Mouse (Mus musculus) hindbrain, postnatal 0 days (tissue): ENCODE results near the gene Gm15217. TPM values are rescaled to one million over a fixed set of nuclear protein-coding genes. Genes with fewer than 3 reads are reported as not detected.
A peak's percentile ranks its signal among the peaks of the same experiment; 100 is the strongest.

Experiments used
- ATAC-seq: fragments of 200-750 bp; cut with Nextera tagmentation; 2 replicates; pipeline ENCODE4 v1.8.0; 2017; ENCODE audit warnings: mild to moderate bottlenecking, moderate TSS enrichment, moderate library complexity
- DNase-seq: peaks from one replicate; pipeline ENCODE4 v3.0.0-alpha.2; 2015; ENCODE audit warnings: low spot score
- H3K27ac ChIP-seq: fragments of 300-500 bp; sonication (generic); 2 replicates; pipeline ENCODE4 v1.5.1; 2014; ENCODE audit warnings: mild to moderate bottlenecking
- H3K27me3 ChIP-seq: fragments of 300-500 bp; sonication (generic); 2 replicates; pipeline ENCODE4 v1.6.1; 2014; ENCODE audit warnings: low read length, mixed read lengths; ENCODE audit not compliant: insufficient read depth
- H3K36me3 ChIP-seq: fragments of 300-500 bp; sonication (generic); 2 replicates; pipeline ENCODE4 v1.6.1; 2014; ENCODE audit warnings: low read length, mixed read lengths; ENCODE audit not compliant: insufficient read depth
- H3K4me1 ChIP-seq: fragments of 300-500 bp; sonication (generic); 2 replicates; pipeline ENCODE4 v1.6.1; 2014; ENCODE audit warnings: antibody characterized with exemption, low read length, mixed read lengths; ENCODE audit not compliant: insufficient read depth
- H3K4me2 ChIP-seq: fragments of 300-500 bp; sonication (generic); 2 replicates; pipeline ENCODE4 v1.6.1; 2014; ENCODE audit warnings: low read depth, mild to moderate bottlenecking, low read length, moderate library complexity, mixed read lengths
- H3K4me3 ChIP-seq: fragments of 300-500 bp; sonication (generic); 2 replicates; pipeline ENCODE4 v1.5.1; 2014; ENCODE audit warnings: low read length
- H3K9ac ChIP-seq: fragments of 300-500 bp; sonication (generic); replicated peaks from 2 replicates; pipeline ENCODE4 v1.6.1; 2014; ENCODE audit warnings: mild to moderate bottlenecking, low read length, moderate library complexity, mixed read lengths
- H3K9me3 ChIP-seq: fragments of 300-500 bp; sonication (generic); 2 replicates; pipeline ENCODE4 v1.6.1; 2016; ENCODE audit warnings: low read length, mixed read lengths
- CTCF ChIP-seq: IDR thresholded peaks from 2 replicates; pipeline ENCODE4 v1.5.1; 2016; ENCODE audit warnings: antibody characterized with exemption, control low read depth, low read depth
- WGBS: fragments of 180-500 bp; shearing (Covaris S2); extraction: QIAGEN DNeasy Blood & Tissue Kit; methylation state at CpG from one replicate; pipeline ENCODE4 v1.1.7; 2014; 5-methylcytosine and 5-hydroxymethylcytosine counted together
- polyA plus RNA-seq: library from polyadenylated mRNA; unstranded; fragments of >200 nt; fragmentation: Nextera tagmentation; extraction: Ambion mirVana; gene quantifications from 2 replicates; pipeline ENCODE4 v1.2.1, GENCODE M21; 2015
- total RNA-seq: library from RNA; depleted of rRNA; stranded (reverse); fragments of >200 nt; gene quantifications from 2 replicates; pipeline ENCODE4 v1.2.3, GENCODE M21; 2014

Gm15217 gene
- total and polyA plus RNA-seq, 2 experiments from 2014 or later = not detected

- ATAC-seq (no peak), DNase-seq (no peak)
- Histone ChIP-seq H3K4me1 (no peaks in the 10 kb centered on the region), H3K4me2 (no peak overlapping the region), H3K27me3 (no peaks in the 10 kb centered on the region), H3K9me3 (no peaks in the 10 kb centered on the region), H3K27ac (no peak overlapping the region), H3K36me3 (no peaks in the 10 kb centered on the region), H3K9ac (no peak overlapping the region), H3K4me3 (no peak overlapping the region)
- 41% methylated on average over 9 of the region's 9 CpGs for WGBS
- TF ChIP-seq CTCF = no peak
Observed at GRCm38 (mm10) chr14:46372452-46372851, 6.8 kb upstream of the Gm15217 start.

- no peak overlapping the region for H3K4me2 ChIP-seq
- H3K36me3 ChIP-seq = no peaks in the 10 kb centered on the region
- no peaks in the 10 kb centered on the region for H3K9me3 ChIP-seq
- 0 out of 2 replicates have a peak, but pooled peaks cover 7% of the 10 kb centered on the region for H3K27me3 ChIP-seq
- H3K4me3 ChIP-seq = no peak overlapping the region
- DNase-seq = no peak
- WGBS = 89% methylated on average over 5 of the region's 5 CpGs
- no peak overlapping the region for H3K27ac ChIP-seq
- no peak for TF ChIP-seq CTCF
- no peak overlapping the region for H3K9ac ChIP-seq
- ATAC-seq = no peak
- H3K4me1 ChIP-seq = 0 out of 2 replicates have a peak, but pooled peaks cover 6% of the 10 kb centered on the region
Observed at GRCm38 (mm10) chr14:46375796-46376195, 3.4 kb upstream of the Gm15217 start.

- peaks cover 19% of the 10 kb centered on the region for H3K27me3 ChIP-seq
- peak; percentile 53 for DNase-seq
- no peak overlapping the region for H3K27ac ChIP-seq
- H3K4me1 ChIP-seq = 0 out of 2 replicates have a peak, but pooled peaks cover 6% of the 10 kb centered on the region
- H3K4me2 ChIP-seq = peak overlapping the region; percentile 56
- TF ChIP-seq CTCF = 0 out of 2 replicates have a peak, but pooled peaks have one; percentile 7
- H3K9me3 ChIP-seq = no peaks in the 10 kb centered on the region
- peak overlapping the region; percentile 33; the same call in 1 of the 2 replicates for H3K9ac ChIP-seq
- WGBS = 5% methylated on average over 31 of the region's 31 CpGs
- H3K36me3 ChIP-seq = no peaks in the 10 kb centered on the region
- H3K4me3 ChIP-seq = peak overlapping the region; percentile 30
- peak; percentile 66 for ATAC-seq
Observed at GRCm38 (mm10) chr14:46380286-46380721, 1.1 kb downstream of the Gm15217 start.

GRCm38 (mm10) chr14:46381457-46381856, 2.2 kb downstream of the Gm15217 start:
- TF ChIP-seq CTCF = no peak
- H3K27me3 ChIP-seq = peaks cover 24% of the 10 kb centered on the region
- no peak overlapping the region for H3K9ac ChIP-seq
- no peaks in the 10 kb centered on the region for H3K9me3 ChIP-seq
- 0 out of 2 replicates have a peak, but pooled peaks cover 6% of the 10 kb centered on the region for H3K4me1 ChIP-seq
- no peak overlapping the region for H3K4me2 ChIP-seq
- ATAC-seq = no peak
- no peak overlapping the region for H3K4me3 ChIP-seq
- WGBS = 38% methylated on average over 6 of the region's 6 CpGs
- DNase-seq = no peak
- no peak overlapping the region for H3K27ac ChIP-seq
- H3K36me3 ChIP-seq = no peaks in the 10 kb centered on the region

GRCm38 (mm10) chr14:46384946-46385691, 5.9 kb downstream of the Gm15217 start:
- ATAC-seq = no peak
- 16% methylated on average over 14 of the region's 14 CpGs for WGBS
- Histone ChIP-seq H3K36me3 (no peaks in the 10 kb centered on the region), H3K9me3 (no peaks in the 10 kb centered on the region), H3K9ac (no peak overlapping the region), H3K4me3 (peak overlapping the region; percentile 55), H3K27ac (no peak overlapping the region), H3K4me2 (peak overlapping the region; percentile 76), H3K27me3 (peaks cover 40% of the 10 kb centered on the region), H3K4me1 (peaks cover 7% of the 10 kb centered on the region; the same call in 1 of the 2 replicates)
- no peak for TF ChIP-seq CTCF
- no peak for DNase-seq

GRCm38 (mm10) chr14:46385701-46386477, 6.7 kb downstream of the Gm15217 start:
- Histone ChIP-seq H3K27ac (no peak overlapping the region), H3K4me2 (peak overlapping the region; percentile 76), H3K36me3 (no peaks in the 10 kb centered on the region), H3K9me3 (no peaks in the 10 kb centered on the region), H3K4me1 (peaks cover 4% of the 10 kb centered on the region; the same call in 1 of the 2 replicates), H3K27me3 (peaks cover 46% of the 10 kb centered on the region), H3K4me3 (peak overlapping the region; percentile 55), H3K9ac (no peak overlapping the region; the same call in 1 of the 2 replicates)
- DNase-seq (no peak), ATAC-seq (no peak)
- WGBS = 1% methylated on average over 39 of the region's 39 CpGs
- no peak for TF ChIP-seq CTCF
